Mouse (Mus musculus): ENCODE results near the gene Plcxd3.

The Plcxd3 gene

DNA sequence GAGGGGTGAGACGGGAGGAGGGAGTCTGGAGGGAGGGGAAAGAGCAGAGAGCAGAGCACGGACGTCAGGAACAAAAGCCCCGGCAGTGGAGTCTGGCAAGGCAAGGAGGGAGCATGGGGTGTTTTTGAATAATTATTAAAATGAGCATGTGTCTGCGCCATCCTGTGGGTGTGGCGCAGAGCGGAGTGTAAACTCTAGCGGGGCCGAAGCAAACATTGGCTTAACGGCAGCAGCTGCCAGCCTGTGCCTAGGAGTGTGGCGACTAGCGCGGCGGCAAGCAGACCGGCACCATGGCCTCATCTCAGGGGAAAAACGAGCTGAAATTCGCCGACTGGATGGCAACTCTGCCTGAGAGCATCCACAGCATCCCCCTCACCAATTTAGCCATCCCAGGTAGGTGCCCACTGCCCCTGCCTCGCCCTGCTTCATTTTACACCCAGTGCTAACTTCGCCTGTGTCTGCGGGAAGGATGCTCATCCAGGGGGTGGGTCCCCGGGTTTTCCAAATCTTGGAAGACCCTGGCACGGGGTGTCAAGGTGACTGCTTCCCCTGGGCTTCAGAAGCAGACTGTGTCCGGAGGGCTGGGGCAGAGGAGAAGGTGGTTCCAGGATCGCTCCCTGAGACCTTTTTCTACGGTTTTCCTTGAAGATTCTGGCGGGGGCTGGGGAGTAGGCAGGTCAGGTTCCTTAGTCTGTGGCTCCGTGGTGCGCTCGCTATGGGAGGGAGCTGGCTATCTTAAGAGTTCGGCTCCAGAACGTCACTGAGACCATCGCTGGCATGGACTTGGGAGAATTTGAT lies at the start of gene Plcxd3:
TSS of gene Plcxd3 (plus strand) at position 69 of the 798 bp plus-strand sequence.
- peak; percentile 6 for DNase-seq (ENCODE audit: low spot score)

DNA sequence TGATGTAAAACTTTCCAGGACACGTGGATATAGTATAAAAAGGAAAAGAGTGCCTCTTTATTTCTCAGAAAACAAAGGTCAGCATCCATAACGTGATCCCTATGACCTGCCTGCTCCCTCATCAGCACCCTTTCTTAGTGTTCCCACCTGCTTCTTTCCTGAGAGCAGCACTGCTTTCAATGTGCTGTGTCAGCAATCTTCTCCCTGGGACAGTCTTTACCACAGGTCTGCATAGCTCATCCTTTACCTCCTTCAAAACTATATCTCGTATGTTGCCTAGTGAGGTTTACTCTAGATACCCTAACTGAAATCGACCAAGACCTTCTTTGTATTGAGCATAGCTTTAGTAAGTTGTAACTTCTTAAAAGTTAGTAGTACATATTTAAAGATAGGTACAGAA lies 43.4 kb upstream of the Plcxd3 start:
- DNase-seq (ENCODE audit: low spot score): no peak

DNA sequence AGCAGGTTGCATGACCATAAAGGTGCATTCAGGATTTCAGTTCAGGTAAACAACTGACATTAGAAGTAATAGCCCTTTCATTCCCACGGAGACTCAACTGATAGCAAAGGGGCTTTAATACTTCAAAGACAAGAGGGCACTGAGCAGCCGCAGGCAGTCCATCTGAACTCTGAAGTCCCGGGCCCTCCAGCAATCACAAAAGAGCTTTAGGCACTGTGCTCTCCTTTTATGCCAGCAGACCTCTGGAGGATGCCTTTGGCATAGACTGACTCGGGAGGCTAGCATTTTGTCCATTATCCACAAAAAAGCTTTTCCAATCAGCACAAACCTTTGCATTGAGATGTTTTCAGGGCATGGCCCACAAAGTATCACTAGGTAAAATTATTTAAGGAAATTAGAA lies 33.7 kb upstream of the Plcxd3 start:
- no peak for DNase-seq (ENCODE audit: low spot score)

DNA sequence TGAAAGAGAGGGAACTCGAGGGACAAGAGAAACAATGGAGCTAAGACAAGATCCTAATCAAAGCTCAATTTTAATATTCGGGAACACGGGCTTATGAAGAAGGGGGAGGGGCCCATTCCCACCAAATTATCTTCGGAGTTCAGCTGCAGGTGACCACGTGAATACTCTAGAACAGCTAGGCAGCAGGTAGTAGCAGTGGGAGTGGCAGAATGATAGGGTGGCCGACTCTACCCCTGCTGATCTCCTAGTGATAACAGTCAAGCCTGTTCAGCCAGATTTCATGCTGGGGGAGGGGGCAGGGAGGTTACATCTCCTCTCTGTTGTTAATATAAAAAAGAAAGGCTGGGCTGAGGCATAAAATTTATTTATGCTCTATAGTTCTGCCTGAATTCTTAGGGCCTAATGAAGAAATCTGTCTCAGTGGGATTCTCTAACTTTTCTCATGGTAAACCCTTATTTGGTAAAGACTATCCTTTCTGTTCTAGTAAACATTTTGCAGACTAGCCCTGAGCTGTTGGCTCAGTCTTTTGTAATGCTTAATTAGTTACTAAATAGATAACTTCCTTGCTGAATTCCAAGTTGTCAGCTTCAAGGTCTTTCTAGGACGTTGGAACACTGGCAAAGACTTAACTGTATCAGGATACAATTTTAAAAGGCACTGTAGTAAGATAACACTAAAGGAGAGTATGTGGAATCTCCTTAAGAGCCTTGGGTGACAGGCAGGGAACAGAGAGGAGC lies 26.3 kb upstream of the Plcxd3 start:
- DNase-seq (ENCODE audit: low spot score): peak; percentile 47

DNA sequence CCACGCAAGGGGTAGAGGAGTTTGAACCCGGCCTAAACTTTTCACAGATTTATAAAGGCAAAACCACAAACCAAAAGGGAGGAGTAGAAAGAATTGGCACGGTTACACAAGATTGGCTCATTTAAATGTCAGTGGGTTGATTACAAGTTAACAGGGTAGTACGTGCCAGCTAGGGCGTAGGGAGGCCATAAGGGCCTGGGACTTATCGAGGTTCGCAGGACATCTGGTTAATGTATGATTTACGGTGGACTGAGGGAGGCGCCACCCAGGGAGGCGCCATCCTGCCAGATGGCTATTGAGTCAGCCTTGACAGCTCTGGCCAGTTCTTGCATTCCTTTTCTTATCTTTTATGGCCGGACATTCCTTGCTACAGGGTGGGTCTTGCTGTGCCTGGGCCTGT lies 18.9 kb upstream of the Plcxd3 start:
- peak; percentile 71 for DNase-seq (ENCODE audit: low spot score)

DNA sequence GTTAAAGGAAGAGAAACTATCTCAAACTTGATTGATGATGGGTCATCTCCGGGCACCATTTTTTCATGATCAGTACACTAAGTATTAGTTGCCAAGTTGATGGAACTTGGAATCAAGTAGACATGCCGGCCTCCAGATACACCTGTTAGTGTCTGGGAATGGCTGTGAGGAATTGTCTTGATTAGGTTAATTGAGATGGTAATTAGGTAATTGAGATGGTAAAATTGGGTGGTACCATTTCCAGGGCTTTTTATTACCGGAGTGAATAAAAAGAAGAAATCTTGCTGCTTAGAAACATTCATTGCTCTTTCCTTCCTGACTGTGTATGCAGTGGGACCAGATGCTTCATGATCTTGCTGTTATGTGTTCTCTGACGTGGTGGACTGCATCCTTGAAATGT lies 17.6 kb upstream of the Plcxd3 start:
- no peak for DNase-seq (ENCODE audit: low spot score)

DNA sequence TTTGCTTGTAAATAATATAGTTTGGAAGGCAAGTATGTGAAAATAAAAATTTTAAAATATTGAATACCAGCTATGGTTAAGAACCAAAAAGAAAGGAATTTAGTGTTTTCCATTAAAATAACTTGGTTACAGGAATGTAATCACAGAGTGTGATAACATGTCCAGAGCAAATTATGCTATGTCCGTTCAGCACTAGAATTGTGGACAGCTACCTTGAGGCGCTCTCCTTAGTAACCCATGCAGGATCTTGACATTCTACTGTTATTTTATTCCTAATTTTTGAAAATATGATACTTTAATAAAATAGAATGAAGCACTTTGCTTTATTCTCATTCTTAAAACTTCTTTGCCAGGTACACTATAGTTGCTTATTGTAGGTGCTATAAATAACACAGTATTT lies 7.5 kb upstream of the Plcxd3 start:
- DNase-seq (ENCODE audit: low spot score): no peak

DNA sequence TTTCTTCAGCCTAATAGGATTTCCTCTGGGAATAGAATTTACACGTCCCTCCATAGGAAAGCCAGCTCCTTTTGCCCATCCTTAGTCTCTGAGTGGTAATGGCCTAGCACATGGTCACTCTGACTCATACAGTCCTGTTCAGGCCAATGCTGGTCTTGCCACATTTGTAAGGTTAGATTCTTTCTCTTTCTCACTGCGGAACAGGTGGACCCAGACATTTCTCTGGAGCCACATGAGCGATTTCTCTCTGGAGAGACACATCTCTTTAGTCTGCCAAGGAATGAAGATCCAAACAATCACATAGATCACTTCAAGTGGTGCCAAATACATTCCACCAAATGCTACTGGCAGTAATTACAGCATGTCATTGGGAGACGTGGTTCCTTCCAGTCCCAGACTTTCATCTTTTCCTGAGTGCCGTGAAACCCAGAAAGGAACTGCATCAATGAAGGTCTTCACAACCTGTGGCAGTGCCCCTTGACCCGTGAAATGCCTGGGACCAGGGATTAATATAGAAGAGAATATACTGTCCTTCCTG lies 769 bp upstream of the Plcxd3 start:
- DNase-seq (ENCODE audit: low spot score): no peak

DNA sequence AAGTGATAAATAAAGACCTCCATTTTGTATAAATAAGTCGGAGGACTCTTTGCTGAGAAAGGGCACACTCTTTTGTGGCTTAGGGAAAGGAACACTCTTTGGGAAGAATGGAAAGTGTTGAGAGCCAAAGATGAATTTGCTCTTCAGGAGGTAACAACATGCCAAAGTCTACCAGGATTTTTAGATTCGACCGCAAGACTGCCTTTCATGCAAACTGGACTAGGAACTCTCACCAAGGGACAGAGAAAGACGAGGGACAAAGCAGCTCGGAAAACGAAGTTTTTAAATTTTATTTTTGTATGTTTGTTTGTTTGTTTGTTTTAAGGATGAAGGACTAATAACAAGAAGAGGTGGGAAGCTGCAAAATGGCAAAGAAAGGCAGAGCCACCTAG lies 264 bp upstream of the Plcxd3 start:
- DNase-seq (ENCODE audit: low spot score): no peak

DNA sequence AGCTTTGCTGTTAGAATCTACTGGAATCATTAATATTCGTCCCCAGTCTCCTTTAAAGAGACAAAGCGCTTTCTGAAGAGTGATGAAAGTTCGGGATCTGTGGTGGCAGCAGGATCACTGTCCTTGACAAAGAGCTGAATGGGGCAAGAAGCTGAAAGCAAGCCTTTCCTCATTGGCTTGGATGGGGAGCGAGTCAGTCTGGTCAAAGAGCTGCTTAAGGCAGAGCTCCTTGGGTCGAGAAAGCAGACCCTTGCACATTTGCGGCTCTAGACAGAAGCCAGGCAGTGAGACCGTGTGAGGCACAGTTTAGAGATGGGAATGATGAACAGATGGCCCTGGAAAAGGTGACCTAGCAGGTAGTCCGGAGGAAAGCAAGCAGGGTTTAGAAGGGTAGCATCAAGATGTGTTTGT lies 935 bp downstream of the Plcxd3 start:
- no peak for DNase-seq (ENCODE audit: low spot score)

DNA sequence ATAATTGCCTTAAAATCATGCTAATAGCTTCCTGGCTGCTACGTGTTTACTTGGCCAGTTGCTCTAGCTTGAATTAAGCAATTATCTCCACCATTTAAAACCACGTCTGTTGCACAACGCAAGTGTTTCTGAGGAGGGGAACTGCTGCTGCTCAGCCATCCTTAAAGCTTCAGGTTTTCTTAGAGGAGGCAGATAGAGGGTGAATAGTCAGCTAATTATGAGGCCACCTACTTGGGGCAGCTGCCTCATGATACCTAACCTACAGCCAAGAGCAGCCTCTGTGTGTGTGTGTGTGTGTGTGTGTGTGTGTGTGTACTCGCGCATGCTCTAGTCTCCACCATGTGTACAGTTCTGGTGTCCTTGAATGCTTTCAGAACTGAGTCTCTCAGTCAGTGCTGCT lies 3.5 kb downstream of the Plcxd3 start:
- no peak for DNase-seq (ENCODE audit: low spot score)

DNA sequence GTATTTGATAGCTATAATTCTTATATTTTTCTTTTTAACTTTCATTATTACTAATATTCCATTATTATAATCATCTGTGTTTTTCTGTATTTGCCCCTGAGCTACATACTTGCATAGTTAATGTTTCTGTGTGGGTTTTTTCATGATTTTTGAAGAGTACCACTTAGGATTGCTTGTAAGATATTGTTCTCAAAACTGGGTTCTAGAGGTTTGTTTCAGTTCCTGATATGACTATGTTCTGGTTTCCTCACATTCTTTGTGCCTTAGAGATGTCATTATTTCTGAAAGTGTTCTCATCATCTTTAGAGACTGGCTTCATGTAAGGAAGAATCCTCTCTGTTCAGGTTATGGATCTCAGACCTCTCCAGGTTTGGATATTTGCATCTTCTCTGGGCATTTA lies 12.5 kb downstream of the Plcxd3 start:
- DNase-seq (ENCODE audit: low spot score): no peak

DNA sequence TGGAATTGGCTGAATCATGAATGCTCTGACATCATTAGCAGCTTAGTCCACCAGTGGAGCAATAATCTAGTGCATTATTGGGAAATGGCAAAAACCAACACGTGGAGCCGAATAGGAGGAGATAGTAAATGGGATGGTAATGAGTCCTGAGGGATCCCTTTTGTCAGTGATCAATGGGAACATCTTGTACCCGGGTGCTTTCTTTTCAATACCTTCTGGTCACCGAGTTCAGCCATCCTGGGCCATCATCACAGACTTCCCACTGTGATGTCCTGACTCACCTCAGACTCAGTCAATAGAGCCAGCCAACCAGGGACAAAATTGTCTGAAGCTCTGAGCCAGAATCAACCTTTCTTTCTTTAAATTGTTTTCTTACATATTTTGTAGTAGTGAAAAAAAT lies 24.8 kb downstream of the Plcxd3 start:
- DNase-seq (ENCODE audit: low spot score): no peak

DNA sequence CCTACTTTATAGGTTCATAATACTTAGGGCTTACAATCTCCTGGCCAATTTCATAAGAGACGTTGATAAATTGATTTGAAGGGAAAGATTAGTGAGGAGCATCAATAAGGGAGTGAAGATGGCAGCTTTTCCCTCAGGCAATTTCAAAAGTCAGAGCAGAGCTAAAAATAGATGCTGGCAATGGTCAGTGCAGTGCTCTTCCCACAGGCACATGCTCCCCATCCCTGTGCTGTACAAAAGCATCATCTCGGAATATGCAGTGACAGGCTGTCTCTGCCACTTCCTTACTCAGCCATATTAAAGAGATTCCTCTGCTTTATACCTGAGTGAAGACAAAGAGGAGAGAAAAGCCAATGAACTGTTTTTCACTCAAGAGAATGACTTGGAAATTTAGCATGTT lies 36.0 kb downstream of the Plcxd3 start:
- no peak for DNase-seq (ENCODE audit: low spot score)

DNA sequence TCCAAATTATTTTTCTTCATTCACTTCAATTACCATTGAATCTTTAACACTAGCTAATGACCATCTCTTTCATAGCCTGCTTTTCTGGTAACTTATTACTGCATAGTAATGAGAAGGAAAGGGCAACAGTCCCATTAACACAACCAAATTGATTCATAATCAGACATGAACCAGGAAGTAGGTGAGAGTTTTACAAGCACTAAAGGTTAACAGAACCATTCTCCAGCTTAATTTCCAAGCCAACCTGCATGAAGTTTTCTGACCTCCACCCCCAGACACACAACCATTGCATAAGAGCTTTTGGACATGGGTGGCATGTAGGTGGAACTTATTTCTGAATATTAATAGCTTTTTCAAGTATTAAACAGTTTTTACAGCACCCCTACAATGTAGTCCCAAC lies 64.8 kb downstream of the Plcxd3 start:
- no peak for DNase-seq (ENCODE audit: low spot score)

DNA sequence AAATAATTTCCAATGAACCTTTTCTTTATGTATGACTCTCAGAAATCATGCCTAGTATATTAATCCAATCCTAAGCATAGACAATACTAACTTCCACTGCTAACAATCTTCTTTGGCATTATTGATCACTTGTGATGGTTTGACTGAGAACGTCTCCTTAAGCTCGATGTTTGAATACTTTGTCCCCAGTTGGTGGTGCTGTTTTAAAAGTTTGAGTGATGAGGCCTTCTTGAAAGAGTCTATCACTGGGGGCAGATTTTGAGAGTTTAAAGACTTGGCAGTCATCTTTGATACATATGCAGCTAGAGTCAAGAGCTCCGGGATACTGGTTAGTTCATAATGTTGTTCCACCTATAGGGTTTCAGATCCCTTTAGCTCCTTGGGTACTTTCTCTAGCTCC lies 120.9 kb downstream of the Plcxd3 start:
- DNase-seq (ENCODE audit: low spot score): no peak

DNA sequence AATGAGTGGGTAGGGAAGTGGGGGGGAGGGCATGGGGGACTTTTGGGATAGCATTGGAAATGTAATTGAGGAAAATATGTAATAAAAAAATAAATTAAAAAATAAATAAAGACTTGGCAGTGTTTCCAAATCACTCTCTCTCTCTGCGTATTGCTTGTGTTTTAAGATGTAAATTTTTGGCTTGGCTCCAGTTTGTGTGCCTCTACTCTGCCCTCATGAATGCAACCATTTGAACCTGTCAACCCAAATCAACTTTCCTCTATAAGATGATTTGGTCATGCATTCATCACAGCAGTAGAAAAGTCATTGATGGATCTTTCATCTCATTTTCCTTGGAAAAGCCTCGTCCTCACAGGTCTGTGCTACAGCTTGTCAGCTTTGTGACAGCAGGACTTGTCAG lies 121.7 kb downstream of the Plcxd3 start:
- DNase-seq (ENCODE audit: low spot score): no peak

DNA sequence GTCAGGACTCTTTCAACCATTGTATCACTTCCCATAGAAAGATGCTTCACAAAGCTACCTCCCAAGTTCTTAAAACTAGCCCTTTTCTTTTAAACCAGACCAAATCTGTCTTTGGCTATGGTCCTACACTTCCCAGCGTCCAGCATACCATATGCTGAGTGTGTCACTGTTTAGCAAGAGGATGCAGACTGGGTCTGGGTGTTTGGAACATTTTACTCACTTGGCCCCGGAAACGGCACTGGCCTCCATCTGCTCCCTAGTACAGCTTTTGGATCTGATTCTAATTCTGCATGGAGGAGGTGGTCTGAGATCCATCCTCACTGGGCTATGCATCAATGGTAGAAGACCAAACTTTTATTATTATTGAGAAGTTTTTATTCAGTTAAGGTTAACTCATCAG lies 122.7 kb downstream of the Plcxd3 start:
- no peak for DNase-seq (ENCODE audit: low spot score)

DNA sequence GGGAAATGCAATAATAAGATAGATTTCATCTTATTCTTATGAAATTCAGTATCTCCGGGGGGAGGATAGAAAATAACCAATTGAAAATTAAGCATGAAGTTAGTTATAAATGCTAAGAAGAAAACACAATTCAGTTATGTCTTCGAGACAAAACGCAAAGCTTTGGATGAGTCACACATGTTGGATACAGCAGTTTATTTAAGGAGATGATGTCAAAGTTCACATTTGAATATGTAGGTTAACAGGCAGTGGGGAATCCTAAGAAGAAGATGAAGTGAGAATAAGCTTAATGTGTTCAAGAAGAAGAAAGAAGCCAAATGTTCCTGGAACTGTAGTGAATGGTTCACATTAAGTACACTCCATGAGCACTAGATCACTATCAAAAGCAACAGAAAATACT lies 128.1 kb downstream of the Plcxd3 start:
- no peak for DNase-seq (ENCODE audit: low spot score)

DNA sequence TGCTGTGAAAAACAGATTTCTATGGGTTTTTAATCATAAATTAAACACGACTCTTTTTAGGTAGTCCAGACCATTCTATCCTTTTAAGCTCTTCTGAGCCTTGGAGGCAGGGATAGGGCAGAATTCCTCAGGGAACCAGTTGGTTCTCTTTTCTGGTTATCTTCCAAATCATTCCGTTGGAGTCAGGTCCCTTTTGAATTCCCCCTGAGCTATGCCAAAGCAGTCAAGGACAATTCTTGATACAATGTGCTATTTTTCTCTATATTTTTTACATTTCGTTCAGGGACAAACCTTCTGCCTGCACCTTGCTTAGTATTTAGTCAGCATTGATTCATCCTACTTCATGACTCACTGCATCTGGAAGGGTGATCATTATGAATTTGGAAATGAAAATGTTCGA lies 128.5 kb downstream of the Plcxd3 start:
- no peak for DNase-seq (ENCODE audit: low spot score)

DNA sequence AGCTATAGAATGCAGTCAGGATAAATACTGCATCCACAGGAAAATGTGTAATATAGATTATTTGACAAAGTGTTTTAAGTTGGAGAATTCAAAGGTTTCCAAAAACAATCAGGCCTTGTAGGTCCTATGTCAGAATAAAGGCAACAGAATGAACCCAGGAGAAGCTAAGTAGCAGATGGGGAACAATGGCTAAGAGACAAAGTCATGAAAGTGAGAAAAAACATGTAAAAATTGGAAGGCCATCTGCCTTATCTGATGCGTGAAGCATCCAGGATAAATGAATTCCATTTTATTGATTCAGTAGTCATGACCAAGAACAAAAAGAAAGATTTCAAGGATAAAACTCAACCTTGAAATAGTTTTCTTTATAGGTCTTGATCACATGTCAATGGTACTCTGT lies 139.4 kb downstream of the Plcxd3 start:
- DNase-seq (ENCODE audit: low spot score): no peak

DNA sequence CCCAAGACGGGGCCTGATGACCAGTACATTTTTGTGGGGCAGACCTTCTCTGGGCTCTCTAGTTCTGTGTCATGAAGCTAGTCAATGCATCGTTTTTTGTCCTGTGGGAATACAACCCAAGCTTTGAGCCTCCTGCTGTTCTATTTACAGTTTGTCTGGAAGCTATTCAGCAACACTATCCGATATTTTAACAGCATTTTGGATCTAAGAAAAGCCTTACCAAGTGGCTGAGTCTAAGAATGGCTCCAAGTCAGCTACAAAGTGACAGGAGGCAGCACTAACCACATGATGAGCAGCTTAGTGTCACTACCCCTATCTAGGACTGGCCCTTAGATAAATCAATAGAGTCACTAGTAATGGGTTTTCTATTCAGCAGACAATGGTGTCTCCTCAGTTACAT lies 149.3 kb downstream of the Plcxd3 start:
- no peak for DNase-seq (ENCODE audit: low spot score)

DNA sequence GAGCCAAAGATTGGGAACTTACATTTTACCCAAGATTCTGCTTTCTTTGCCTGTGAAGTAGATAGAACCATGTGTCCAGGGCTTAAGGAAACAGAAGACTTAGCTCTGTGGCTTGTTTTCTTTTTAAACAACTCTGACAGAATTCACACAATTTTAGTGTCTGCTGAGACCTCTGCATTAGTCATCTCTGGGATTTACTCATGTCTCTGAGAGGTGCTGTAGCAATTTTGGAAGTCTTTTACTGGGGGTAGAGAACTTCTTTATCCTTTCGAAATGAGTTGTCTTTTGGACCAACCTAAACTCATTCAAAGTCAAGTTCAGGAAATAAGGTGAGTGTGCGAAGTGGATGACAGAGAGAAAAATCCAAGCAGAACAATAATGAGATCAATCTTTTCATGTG lies 158.4 kb downstream of the Plcxd3 start:
- no peak for DNase-seq (ENCODE audit: low spot score)

DNA sequence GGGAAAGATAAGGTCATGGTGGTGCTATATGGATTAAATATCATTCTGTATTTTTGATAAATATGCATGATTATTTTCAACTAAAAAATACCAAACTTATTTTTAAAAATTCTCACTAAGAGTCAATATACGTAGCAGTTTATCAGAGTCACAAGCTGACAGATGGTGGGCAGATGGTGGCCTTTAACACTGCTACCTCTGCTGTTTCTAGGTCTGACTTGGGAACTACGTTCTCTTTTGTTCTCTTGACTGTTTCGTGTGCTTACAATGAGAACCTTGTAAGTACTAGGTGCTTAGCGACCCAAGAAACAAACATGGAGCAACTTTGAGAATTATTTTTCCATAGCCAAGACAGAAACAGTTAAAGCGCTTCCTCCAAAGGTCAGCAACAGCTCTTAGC lies 183.8 kb downstream of the Plcxd3 start:
- DNase-seq (ENCODE audit: low spot score): no peak
